Mouse (Mus musculus) thymus, adult 2 months (tissue): ENCODE measurements around the gene Akirin2.

ENCODE experiments used
- CTCF ChIP-seq: fragments of 200-500 bp; IDR thresholded peaks from 2 replicates; pipeline ENCODE4 v1.5.1; 2012; ENCODE audit warnings: mild to moderate bottlenecking, control low read depth, low read length, moderate library complexity, borderline replicate concordance; ENCODE audit not compliant: control insufficient read depth, poor library complexity, insufficient read depth; ENCODE audit errors: extremely low read depth
- POLR2A ChIP-seq: fragments of 200-500 bp; IDR thresholded peaks from 2 replicates; pipeline ENCODE4 v1.6.1; 2012; ENCODE audit warnings: mild to moderate bottlenecking, low read length, control low read depth, moderate library complexity; ENCODE audit not compliant: control insufficient read depth, poor library complexity, insufficient read depth; ENCODE audit errors: extremely low read depth

- TF ChIP-seq CTCF (no peak), POLR2A (no peak)
These were observed at the start of gene Akirin2 for GRCm38 (mm10) chr4:34550748-34551097.
